Mouse (Mus musculus) testis, adult 2 months (tissue): ENCODE measurements around the gene Leng1.

Source experiments
- CTCF ChIP-seq: fragments of 200-500 bp; IDR thresholded peaks from 2 replicates; pipeline ENCODE4 v1.5.1; 2012; ENCODE audit warnings: low read depth, mild to moderate bottlenecking, inconsistent platforms, low read length, moderate library complexity; ENCODE audit not compliant: control insufficient read depth, insufficient read depth, insufficient replicate concordance
- POLR2A ChIP-seq: fragments of 200-500 bp; IDR thresholded peaks from 2 replicates; pipeline ENCODE4 v1.6.1; 2012; ENCODE audit warnings: low read depth, mild to moderate bottlenecking, inconsistent platforms, low read length, moderate library complexity; ENCODE audit not compliant: control insufficient read depth

DNA sequence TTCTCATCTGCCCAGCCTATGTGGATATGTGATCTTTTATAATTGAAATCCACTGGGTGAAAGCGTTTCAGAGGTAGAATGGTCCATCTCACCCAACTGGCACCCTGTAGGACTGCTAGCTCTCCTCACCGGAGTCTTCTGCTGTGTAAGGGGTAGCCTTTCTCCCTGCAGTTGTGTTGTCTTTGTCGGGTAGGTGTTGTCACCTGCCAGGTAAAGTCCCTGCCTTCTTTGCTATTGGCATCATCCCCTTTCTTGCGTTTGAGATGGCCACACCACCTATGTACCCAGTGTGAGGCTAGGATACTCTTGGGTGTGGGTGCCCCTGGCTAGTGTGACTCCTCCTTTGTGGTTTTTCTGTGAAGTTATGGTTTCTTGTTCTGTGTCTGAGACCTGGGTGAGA lies 19.0 kb downstream of the Leng1 start:
- TF ChIP-seq CTCF (no peak), POLR2A (no peak)
